Mouse (Mus musculus) CD4-positive, CD25-positive, alpha-beta regulatory T cell, adult 9 weeks (primary cell): Measurements from ENCODE around the gene Zfp141. TPM values are rescaled to one million over a fixed set of nuclear protein-coding genes. Genes with fewer than 3 reads are reported as not detected.

ENCODE experiments used
- polyA plus RNA-seq: library from polyadenylated mRNA; unstranded; fragments of 100-300 nt; shearing (Covaris generic); gene quantifications from one replicate; pipeline ENCODE4 v1.2.1, GENCODE M21; 2017

Gene Zfp141
- 29.9 TPM for polyA plus RNA-seq

GRCm38 (mm10) chr7:42505588-42505987, at the start of gene Zfp141:
TSS of gene Zfp141 (minus strand) at chr7:42505740.

GRCm38 (mm10) chr7:42447850-42448249, 57.7 kb downstream of the Zfp141 start, which contains the start of gene 4933421I07Rik:
TSS of gene 4933421I07Rik (minus strand) at chr7:42448120.

Other genes starting within 250 kb of the Zfp141 start
- not detected for gene Vmn2r61, start 245.7 kb downstream of the Zfp141 start, polyA plus RNA-seq
- gene 4933421I07Rik, start 57.6 kb downstream of the Zfp141 start, polyA plus RNA-seq, result not detected
- gene Gm21028, start 72.8 kb upstream of the Zfp141 start, polyA plus RNA-seq, result not detected
- gene Zfp977, start 86.8 kb upstream of the Zfp141 start, polyA plus RNA-seq, result not detected
- gene Zfp976, start 136.8 kb upstream of the Zfp141 start, polyA plus RNA-seq, result 2.4 TPM
- gene Zfp975, start 187.0 kb upstream of the Zfp141 start, polyA plus RNA-seq, result 3.6 TPM
- gene Gm17067, start 221.3 kb upstream of the Zfp141 start, polyA plus RNA-seq, result not detected